Mouse (Mus musculus) limb, embryonic 14.5 days (tissue): ENCODE results near the gene Naa16. TPM values are rescaled to one million over a fixed set of nuclear protein-coding genes. Genes with fewer than 3 reads are reported as not detected.

Experiments
- ATAC-seq: fragments of 200-750 bp; cut with Nextera tagmentation; 2 replicates; pipeline ENCODE4 v1.8.0; 2017; ENCODE audit warnings: low read depth, moderate number of reproducible peaks, moderate TSS enrichment; ENCODE audit not compliant: low FRiP score
- DNase-seq: peaks from one replicate; pipeline ENCODE4 v3.0.0-alpha.2; 2015; ENCODE audit warnings: low spot score
- H3K27ac ChIP-seq: fragments of 300-500 bp; sonication (generic); replicated peaks from 2 replicates; pipeline ENCODE4 v1.5.1; 2014; ENCODE audit warnings: low read depth, mild to moderate bottlenecking, low read length, moderate library complexity, mixed read lengths
- H3K27me3 ChIP-seq: fragments of 300-500 bp; sonication (generic); 2 replicates; pipeline ENCODE4 v1.6.1; 2014; ENCODE audit warnings: low read length, mixed read lengths; ENCODE audit not compliant: control insufficient read depth, insufficient read depth
- H3K36me3 ChIP-seq: fragments of 300-500 bp; sonication (generic); 2 replicates; pipeline ENCODE4 v1.6.1; 2014; ENCODE audit warnings: mild to moderate bottlenecking, low read length, moderate library complexity, mixed read lengths; ENCODE audit not compliant: control insufficient read depth, insufficient read depth
- H3K4me1 ChIP-seq: fragments of 300-500 bp; sonication (generic); 2 replicates; pipeline ENCODE4 v1.6.1; 2014; ENCODE audit warnings: antibody characterized with exemption, low read length, mixed read lengths; ENCODE audit not compliant: control insufficient read depth, insufficient read depth
- H3K4me2 ChIP-seq: fragments of 300-500 bp; sonication (generic); replicated peaks from 2 replicates; pipeline ENCODE4 v1.6.1; 2014; ENCODE audit warnings: low read depth, mild to moderate bottlenecking, low read length, moderate library complexity; ENCODE audit not compliant: severe bottlenecking
- H3K4me3 ChIP-seq: fragments of 300-500 bp; sonication (generic); replicated peaks from 2 replicates; pipeline ENCODE4 v1.5.1; 2014; ENCODE audit warnings: low read length
- H3K9ac ChIP-seq: fragments of 300-500 bp; sonication (generic); 2 replicates; pipeline ENCODE4 v1.6.1; 2014; ENCODE audit warnings: mild to moderate bottlenecking, low read depth, low read length, moderate library complexity; ENCODE audit not compliant: severe bottlenecking
- H3K9me3 ChIP-seq: fragments of 300-500 bp; sonication (generic); 2 replicates; pipeline ENCODE4 v1.6.1; 2016; ENCODE audit warnings: low read length; ENCODE audit not compliant: control insufficient read depth
- POLR2A ChIP-seq: fragments of 200-500 bp; IDR thresholded peaks from 2 replicates; pipeline ENCODE4 v1.8.0; 2012; ENCODE audit warnings: inconsistent platforms, mild to moderate bottlenecking, moderate library complexity, borderline replicate concordance; ENCODE audit not compliant: insufficient read depth, insufficient read length; ENCODE audit errors: extremely low read depth
- WGBS: fragments of 180-500 bp; shearing (Covaris S2); extraction: QIAGEN DNeasy Blood & Tissue Kit; methylation state at CpG from one replicate; pipeline ENCODE4 v1.1.7; 2014; 5-methylcytosine and 5-hydroxymethylcytosine counted together
- polyA plus RNA-seq, 2 experiments: library from polyadenylated mRNA; depleted of rRNA in 1 of 2; stranded (reverse) in 1 of 2; unstranded in 1 of 2; fragments of >200 nt; fragmentation: Nextera tagmentation in 1 of 2; extraction: Ambion mirVana in 1 of 2; gene quantifications; 2 replicates each; pipeline versions ENCODE4 v1.2.1 to v1.2.3; 2012 to 2014

Naa16 gene
- polyA plus RNA-seq, 2 experiments, result 23.4 to 34.5 TPM

DNA sequence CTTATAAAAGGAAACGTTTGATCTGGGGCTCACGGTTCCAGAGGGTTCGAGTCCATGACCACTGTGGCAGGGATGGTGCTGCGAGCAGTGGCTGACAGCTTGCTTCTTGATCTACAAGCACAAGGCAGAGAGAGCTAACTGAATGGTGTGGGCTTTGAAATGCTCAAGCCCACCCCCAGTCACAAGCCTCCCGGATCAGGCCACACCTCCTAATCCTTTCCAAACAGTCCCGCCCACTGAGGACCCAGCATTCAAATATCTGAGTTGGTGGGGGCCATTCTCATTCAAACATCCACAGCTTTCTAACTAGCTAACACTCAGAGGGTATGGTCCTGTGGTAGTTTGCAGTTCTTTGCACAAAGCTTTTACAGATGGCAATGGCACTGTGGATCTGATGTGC is 22.5 kb upstream of the Naa16 start:
- WGBS, result 84% methylated on average over 6 of the region's 6 CpGs
- Histone ChIP-seq H3K36me3 (peaks cover 16% of the 10 kb centered on the region), H3K9me3 (no peaks in the 10 kb centered on the region), H3K4me1 (no peaks in the 10 kb centered on the region), H3K9ac (no peak overlapping the region), H3K4me3 (no peak overlapping the region), H3K27ac (no peak overlapping the region), H3K4me2 (no peak overlapping the region), H3K27me3 (no peaks in the 10 kb centered on the region)
- no peak for DNase-seq
- no peak for TF ChIP-seq POLR2A
- no peak for ATAC-seq

- no peak for TF ChIP-seq POLR2A
- H3K4me1 ChIP-seq, result no peaks in the 10 kb centered on the region
- peaks cover 21% of the 10 kb centered on the region for H3K36me3 ChIP-seq
- DNase-seq (no peak), ATAC-seq (no peak)
- H3K27me3 ChIP-seq, result no peaks in the 10 kb centered on the region
- no peak overlapping the region for H3K4me3 ChIP-seq
- WGBS, result 76% methylated on average over 2 of the region's 2 CpGs
- H3K9me3 ChIP-seq, result no peaks in the 10 kb centered on the region
- H3K9ac ChIP-seq, result no peak overlapping the region
- no peak overlapping the region for H3K27ac ChIP-seq
- H3K4me2 ChIP-seq, result no peak overlapping the region
Observed at GRCm38 (mm10) chr14:79410662-79411061, 20.1 kb upstream of the Naa16 start.

DNA sequence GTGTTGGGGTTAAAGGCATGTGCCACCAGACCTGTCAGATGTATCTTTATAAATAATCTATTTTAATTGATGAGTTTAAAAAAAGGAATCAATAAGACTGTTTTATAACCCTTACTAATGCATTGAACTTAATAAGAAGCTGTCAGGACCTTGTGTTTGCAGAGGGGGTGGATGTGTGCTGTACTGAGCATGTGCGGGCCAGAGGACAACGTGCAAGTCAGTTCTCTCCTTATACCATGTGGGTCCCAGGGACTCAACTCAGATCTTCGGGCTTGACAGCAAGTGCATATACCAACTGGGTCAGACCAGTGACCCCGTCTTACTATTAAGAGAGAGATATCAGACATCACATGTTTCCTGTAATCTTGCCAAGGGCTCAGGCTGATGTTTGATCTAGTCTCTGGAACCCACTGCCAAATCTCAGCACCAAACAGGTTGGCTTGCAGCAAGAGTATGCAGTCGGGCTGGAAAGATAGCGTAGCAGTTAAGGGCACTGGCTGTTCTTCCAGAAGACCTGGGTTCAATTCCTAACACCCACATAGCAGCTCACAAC is 18.8 kb upstream of the Naa16 start:
- no peak for ATAC-seq
- 90% methylated on average over 6 of the region's 6 CpGs for WGBS

GRCm38 (mm10) chr14:79407641-79408040 is 17.1 kb upstream of the Naa16 start:
- no peak for ATAC-seq
- 74% methylated on average over 2 of the region's 2 CpGs for WGBS
- TF ChIP-seq POLR2A, result no peak

More for the DNA sequence above, 18.8 kb upstream of the Naa16 start:
- Histone ChIP-seq H3K4me3 (no peak overlapping the region), H3K9ac (no peak overlapping the region), H3K4me2 (no peak overlapping the region), H3K36me3 (peaks cover 21% of the 10 kb centered on the region), H3K27ac (no peak overlapping the region), H3K27me3 (no peaks in the 10 kb centered on the region), H3K9me3 (no peaks in the 10 kb centered on the region), H3K4me1 (no peaks in the 10 kb centered on the region)
- no peak for DNase-seq
- no peak for TF ChIP-seq POLR2A

DNA sequence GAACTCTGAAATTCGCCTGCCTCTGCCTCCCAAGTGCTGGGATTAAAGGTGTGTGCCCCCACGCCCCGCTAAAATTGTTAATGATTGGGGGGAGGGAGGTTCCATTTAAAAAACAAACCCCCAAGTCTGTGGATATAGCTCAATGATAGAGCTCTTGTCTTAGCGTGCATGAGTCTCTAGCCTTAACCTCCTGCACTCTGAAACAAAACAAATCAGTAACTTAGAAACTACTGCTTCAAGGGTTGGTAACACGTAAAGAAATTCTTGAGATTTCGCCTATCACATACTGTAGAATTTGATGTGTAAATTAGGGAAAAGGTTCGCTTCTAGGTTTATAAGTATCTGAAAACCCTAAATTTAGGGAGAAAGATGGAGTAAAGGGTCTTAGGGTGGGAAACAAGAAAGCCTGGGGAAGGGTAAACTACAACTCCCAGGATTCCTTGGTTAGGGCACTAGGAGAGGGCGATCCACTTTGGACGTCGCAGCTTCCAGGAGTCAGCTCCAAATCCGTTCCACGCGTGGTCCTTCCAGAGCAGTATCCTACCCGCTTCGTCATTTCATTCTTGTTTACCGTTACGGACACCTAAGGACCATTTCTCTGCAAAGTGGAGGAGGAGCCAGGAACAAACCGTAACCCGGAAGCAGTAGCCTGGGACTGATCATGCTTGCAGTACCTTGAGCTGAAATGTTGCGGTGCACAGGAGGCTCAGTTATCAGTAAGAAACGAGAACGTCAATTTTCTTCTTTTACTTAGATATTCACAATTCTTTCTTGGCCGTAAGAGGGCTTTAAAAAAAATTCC is 6.9 kb upstream of the Naa16 start, which contains the start of gene Mtrf1:
Gene Mtrf1 (plus strand): TSS at position 452 of the 802 bp plus-strand sequence.
- H3K9me3 ChIP-seq, result no peaks in the 10 kb centered on the region
- peak within 1 kb of the TSS; percentile 55 for H3K9ac ChIP-seq
- peak within 1 kb of the TSS; percentile 52 for H3K4me3 ChIP-seq
- no peaks in the 10 kb centered on the region for H3K27me3 ChIP-seq
- WGBS, result 20% methylated on average over 23 of the region's 23 CpGs
- ATAC-seq (peak; percentile 88), DNase-seq (peak; percentile 84)
- peak within 1 kb of the TSS; percentile 63 for H3K4me2 ChIP-seq
- H3K4me1 ChIP-seq, result no peaks in the 10 kb centered on the region
- H3K36me3 ChIP-seq, result peaks cover 4% of the 10 kb centered on the region; the same call in 1 of the 2 replicates
- peak; percentile 60; the same call in 1 of the 2 replicates for TF ChIP-seq POLR2A
- H3K27ac ChIP-seq, result peak within 1 kb of the TSS; percentile 85

More at GRCm38 (mm10) chr14:79407641-79408040, 17.1 kb upstream of the Naa16 start:
- Histone ChIP-seq H3K9ac (no peak overlapping the region), H3K27me3 (no peaks in the 10 kb centered on the region), H3K4me3 (no peak overlapping the region), H3K4me2 (no peak overlapping the region), H3K9me3 (no peaks in the 10 kb centered on the region), H3K36me3 (peaks cover 24% of the 10 kb centered on the region), H3K4me1 (no peaks in the 10 kb centered on the region), H3K27ac (no peak overlapping the region)
- no peak for DNase-seq
